Mouse (Mus musculus): ENCODE results near the gene Crebbp. TPM values are rescaled to one million over a fixed set of nuclear protein-coding genes. Genes with fewer than 3 reads are reported as not detected.
"Not testable (repeated sequence)": the region's sequence is repeated elsewhere in the genome, so short reads cannot be mapped to it uniquely, and the experiment has no call there.

Crebbp gene
- polyA plus RNA-seq, 1 experiment, result 8.2 TPM

GRCm38 (mm10) chr16:4085851-4086387, 127.9 kb downstream of the Crebbp start:
- peaks cover 60% of the 10 kb centered on the region for H3K36me3 ChIP-seq (ENCODE audit: control insufficient read depth, insufficient read depth)
- H3K27me3 ChIP-seq (ENCODE audit: control insufficient read depth, insufficient read depth, insufficient read length), result no peaks in the 10 kb centered on the region
- no peaks in the 10 kb centered on the region for H3K79me2 ChIP-seq (ENCODE audit: control insufficient read depth, insufficient read depth)
- TF ChIP-seq FOSL1 (IDR thresholded peaks at IDR 0.05; ENCODE audit: insufficient read depth, low read length, poor library complexity, severe bottlenecking), result no peak
- TF ChIP-seq USF1 (IDR thresholded peaks at IDR 0.05; ENCODE audit: low read depth), result no peak
- TF ChIP-seq MYOG (IDR thresholded peaks at IDR 0.05; ENCODE audit: control insufficient read depth, extremely low read depth, insufficient read length), result no peak
- no peak for TF ChIP-seq MAX (IDR thresholded peaks at IDR 0.05)
- TF ChIP-seq CEBPB (IDR thresholded peaks at IDR 0.05; ENCODE audit: low read depth), result no peak
- TF ChIP-seq MYOD1 (IDR thresholded peaks at IDR 0.05; ENCODE audit: control insufficient read depth, insufficient read length, low read depth), result no peak
- no peak for TF ChIP-seq CTCF (IDR thresholded peaks at IDR 0.05; ENCODE audit: control insufficient read depth, insufficient read depth, insufficient read length)
- H3K4me3 ChIP-seq (ENCODE audit: insufficient read depth, poor library complexity, severe bottlenecking), result no peak overlapping the region
- H3K79me3 ChIP-seq (ENCODE audit: low read depth), result no peaks in the 10 kb centered on the region
- no peak overlapping the region for H3ac ChIP-seq (ENCODE audit: control insufficient read depth, insufficient read length, low read depth)

- H3ac ChIP-seq (ENCODE audit: control insufficient read depth, insufficient read length, low read depth), result no peak overlapping the region
- H3K27me3 ChIP-seq (ENCODE audit: control insufficient read depth, insufficient read depth, insufficient read length), result no peaks in the 10 kb centered on the region
- peaks cover 51% of the 10 kb centered on the region for H3K36me3 ChIP-seq (ENCODE audit: control insufficient read depth, insufficient read depth)
- no peaks in the 10 kb centered on the region for H3K79me3 ChIP-seq (ENCODE audit: low read depth)
- no peak for TF ChIP-seq CEBPB (IDR thresholded peaks at IDR 0.05; ENCODE audit: low read depth)
- no peak for TF ChIP-seq USF1 (IDR thresholded peaks at IDR 0.05; ENCODE audit: low read depth)
- TF ChIP-seq MYOG (IDR thresholded peaks at IDR 0.05; ENCODE audit: control insufficient read depth, extremely low read depth, insufficient read length), result no peak
- TF ChIP-seq MAX (IDR thresholded peaks at IDR 0.05), result no peak
- TF ChIP-seq MYOD1 (IDR thresholded peaks at IDR 0.05; ENCODE audit: control insufficient read depth, insufficient read length, low read depth), result no peak
- TF ChIP-seq CTCF (IDR thresholded peaks at IDR 0.05; ENCODE audit: control insufficient read depth, insufficient read depth, insufficient read length), result no peak
- no peak for TF ChIP-seq FOSL1 (IDR thresholded peaks at IDR 0.05; ENCODE audit: insufficient read depth, low read length, poor library complexity, severe bottlenecking)
- no peak overlapping the region for H3K4me3 ChIP-seq (ENCODE audit: insufficient read depth, poor library complexity, severe bottlenecking)
- no peaks in the 10 kb centered on the region for H3K79me2 ChIP-seq (ENCODE audit: control insufficient read depth, insufficient read depth)
These were observed 128.7 kb downstream of the Crebbp start for GRCm38 (mm10) chr16:4085051-4085450.

- Histone ChIP-seq H3K79me3 (ENCODE audit: low read depth) (peaks cover 19% of the 10 kb centered on the region), H3K79me2 (ENCODE audit: control insufficient read depth, insufficient read depth) (peaks cover 23% of the 10 kb centered on the region), H3K36me3 (ENCODE audit: control insufficient read depth, insufficient read depth) (peaks cover 13% of the 10 kb centered on the region)
- H3ac ChIP-seq (ENCODE audit: control insufficient read depth, insufficient read length, low read depth); H3K4me3 ChIP-seq (ENCODE audit: insufficient read depth, poor library complexity, severe bottlenecking); H3K27me3 ChIP-seq (ENCODE audit: control insufficient read depth, insufficient read depth, insufficient read length): not testable (repeated sequence)
These were observed 133.4 kb downstream of the Crebbp start for GRCm38 (mm10) chr16:4080419-4080818.

GRCm38 (mm10) chr16:4079656-4080055, 134.1 kb downstream of the Crebbp start:
- TF ChIP-seq MAX (IDR thresholded peaks at IDR 0.05), result no peak
- TF ChIP-seq CEBPB (IDR thresholded peaks at IDR 0.05; ENCODE audit: low read depth), result no peak
- TF ChIP-seq FOSL1 (IDR thresholded peaks at IDR 0.05; ENCODE audit: insufficient read depth, low read length, poor library complexity, severe bottlenecking), result no peak
- no peak for TF ChIP-seq CTCF (IDR thresholded peaks at IDR 0.05; ENCODE audit: control insufficient read depth, insufficient read depth, insufficient read length)
- no peak for TF ChIP-seq MYOG (IDR thresholded peaks at IDR 0.05; ENCODE audit: control insufficient read depth, extremely low read depth, insufficient read length)
- no peak for TF ChIP-seq USF1 (IDR thresholded peaks at IDR 0.05; ENCODE audit: low read depth)
- TF ChIP-seq MYOD1 (IDR thresholded peaks at IDR 0.05; ENCODE audit: control insufficient read depth, insufficient read length, low read depth), result no peak
- Histone ChIP-seq H3K36me3 (ENCODE audit: control insufficient read depth, insufficient read depth) (peaks cover 7% of the 10 kb centered on the region), H3K27me3 (ENCODE audit: control insufficient read depth, insufficient read depth, insufficient read length) (no peaks in the 10 kb centered on the region), H3K4me3 (ENCODE audit: insufficient read depth, poor library complexity, severe bottlenecking) (no peak overlapping the region), H3K79me3 (ENCODE audit: low read depth) (peaks cover 26% of the 10 kb centered on the region), H3ac (ENCODE audit: control insufficient read depth, insufficient read length, low read depth) (no peak overlapping the region), H3K79me2 (ENCODE audit: control insufficient read depth, insufficient read depth) (peaks cover 30% of the 10 kb centered on the region)

GRCm38 (mm10) chr16:4078302-4078701, 135.5 kb downstream of the Crebbp start:
- Histone ChIP-seq H3K79me3 (ENCODE audit: low read depth) (peaks cover 39% of the 10 kb centered on the region), H3K4me3 (ENCODE audit: insufficient read depth, poor library complexity, severe bottlenecking) (peak overlapping the region; percentile 76), H3K79me2 (ENCODE audit: control insufficient read depth, insufficient read depth) (peaks cover 44% of the 10 kb centered on the region)
- H3ac ChIP-seq (ENCODE audit: control insufficient read depth, insufficient read length, low read depth); H3K36me3 ChIP-seq (ENCODE audit: control insufficient read depth, insufficient read depth); H3K27me3 ChIP-seq (ENCODE audit: control insufficient read depth, insufficient read depth, insufficient read length): not testable (repeated sequence)

- H3K4me3 ChIP-seq (ENCODE audit: insufficient read depth, poor library complexity, severe bottlenecking), result peak within 1 kb of the TSS; percentile 76
- TF ChIP-seq FOSL1 (IDR thresholded peaks at IDR 0.05; ENCODE audit: insufficient read depth, low read length, poor library complexity, severe bottlenecking) (no peak), CTCF (IDR thresholded peaks at IDR 0.05; ENCODE audit: control insufficient read depth, insufficient read depth, insufficient read length) (no peak), MYOG (IDR thresholded peaks at IDR 0.05; ENCODE audit: control insufficient read depth, extremely low read depth, insufficient read length) (no peak), USF1 (IDR thresholded peaks at IDR 0.05; ENCODE audit: low read depth) (no peak), MAX (IDR thresholded peaks at IDR 0.05) (peak; percentile 92)
- H3K79me3 ChIP-seq (ENCODE audit: low read depth), result peaks cover 44% of the 10 kb centered on the region
- peak within 1 kb of the TSS; percentile 86 for H3ac ChIP-seq (ENCODE audit: control insufficient read depth, insufficient read length, low read depth)
- H3K79me2 ChIP-seq (ENCODE audit: control insufficient read depth, insufficient read depth), result peaks cover 52% of the 10 kb centered on the region
- H3K36me3 ChIP-seq (ENCODE audit: control insufficient read depth, insufficient read depth), result no peaks in the 10 kb centered on the region
- no peaks in the 10 kb centered on the region for H3K27me3 ChIP-seq (ENCODE audit: control insufficient read depth, insufficient read depth, insufficient read length)
These were observed 136.3 kb downstream of the Crebbp start, which contains the start of gene Trap1 for GRCm38 (mm10) chr16:4077384-4078061. TSS of gene Trap1 (minus strand) at chr16:4077827.
